Mouse (Mus musculus) kidney, postnatal 0 days (tissue): ENCODE measurements around the gene Abca1. TPM values are rescaled to one million over a fixed set of nuclear protein-coding genes. Genes with fewer than 3 reads are reported as not detected.

Experiments used
- ATAC-seq: fragments of 200-750 bp; cut with Nextera tagmentation; replicated peaks from 2 replicates; pipeline ENCODE4 v1.8.0; 2017; ENCODE audit warnings: low read depth, moderate number of reproducible peaks, moderate TSS enrichment, moderate library complexity; ENCODE audit not compliant: low FRiP score
- DNase-seq: peaks from one replicate; pipeline ENCODE4 v3.0.0-alpha.2; 2016; ENCODE audit warnings: low spot score
- H3K27ac ChIP-seq: fragments of 300-500 bp; sonication (generic); 2 replicates; pipeline ENCODE4 v1.5.1; 2014; ENCODE audit warnings: mild to moderate bottlenecking
- H3K27me3 ChIP-seq: fragments of 300-500 bp; sonication (generic); 2 replicates; pipeline ENCODE4 v1.6.1; 2014; ENCODE audit warnings: low read length, mixed read lengths; ENCODE audit not compliant: insufficient read depth
- H3K36me3 ChIP-seq: fragments of 300-500 bp; sonication (generic); 2 replicates; pipeline ENCODE4 v1.6.1; 2014; ENCODE audit warnings: low read length, mixed read lengths; ENCODE audit not compliant: insufficient read depth
- H3K4me1 ChIP-seq: fragments of 300-500 bp; sonication (generic); replicated peaks from 2 replicates; pipeline ENCODE4 v1.6.1; 2014; ENCODE audit warnings: antibody characterized with exemption, low read length, mixed read lengths; ENCODE audit not compliant: insufficient read depth
- H3K4me2 ChIP-seq: fragments of 300-500 bp; sonication (generic); 2 replicates; pipeline ENCODE4 v1.6.1; 2014; ENCODE audit warnings: mild to moderate bottlenecking, low read length, moderate library complexity, mixed read lengths
- H3K4me3 ChIP-seq: fragments of 300-500 bp; sonication (generic); replicated peaks from 2 replicates; pipeline ENCODE4 v1.5.1; 2014; ENCODE audit warnings: low read depth, low read length
- H3K9ac ChIP-seq: fragments of 300-500 bp; sonication (generic); 2 replicates; pipeline ENCODE4 v1.6.1; 2014; ENCODE audit warnings: low read depth, low read length
- H3K9me3 ChIP-seq: fragments of 300-500 bp; sonication (generic); replicated peaks from 2 replicates; pipeline ENCODE4 v1.6.1; 2016; ENCODE audit warnings: low read length, inconsistent platforms, mixed read lengths
- CTCF ChIP-seq: IDR thresholded peaks from 2 replicates; pipeline ENCODE4 v1.5.1; 2016; ENCODE audit warnings: antibody characterized with exemption, low read depth, mild to moderate bottlenecking, moderate library complexity
- WGBS: fragments of 180-500 bp; shearing (Covaris S2); extraction: QIAGEN DNeasy Blood & Tissue Kit; methylation state at CpG from one replicate; pipeline ENCODE4 v1.1.7; 2014; 5-methylcytosine and 5-hydroxymethylcytosine counted together
- polyA plus RNA-seq: library from polyadenylated mRNA; unstranded; fragments of >200 nt; fragmentation: Nextera tagmentation; extraction: Ambion mirVana; gene quantifications from 2 replicates; pipeline ENCODE4 v1.2.1, GENCODE M21; 2015

The Abca1 gene
- polyA plus RNA-seq, 1 experiment from 2014 or later = 4.7 TPM

DNA sequence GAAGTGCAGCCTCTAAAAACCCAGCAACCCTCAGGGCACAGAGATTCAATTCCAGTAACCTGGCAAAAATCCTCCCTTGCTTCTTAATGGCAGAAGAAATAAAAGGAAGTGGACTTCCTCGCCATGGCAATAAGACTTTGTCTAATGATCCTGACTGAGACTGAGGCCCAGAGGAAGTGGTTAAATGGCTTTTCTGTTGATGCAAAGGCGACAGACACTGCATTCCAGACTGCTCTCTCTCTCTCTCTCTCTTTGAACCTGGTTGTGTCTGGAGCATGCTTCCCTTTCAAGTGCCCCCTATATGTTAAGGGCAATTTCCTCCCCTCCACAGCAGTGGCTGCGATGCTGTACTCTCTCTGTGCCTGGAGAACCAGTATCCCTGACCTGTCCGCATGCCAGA, 70.7 kb downstream of the Abca1 start:
- TF ChIP-seq CTCF = no peak
- H3K27me3 ChIP-seq = no peaks in the 10 kb centered on the region

DNA sequence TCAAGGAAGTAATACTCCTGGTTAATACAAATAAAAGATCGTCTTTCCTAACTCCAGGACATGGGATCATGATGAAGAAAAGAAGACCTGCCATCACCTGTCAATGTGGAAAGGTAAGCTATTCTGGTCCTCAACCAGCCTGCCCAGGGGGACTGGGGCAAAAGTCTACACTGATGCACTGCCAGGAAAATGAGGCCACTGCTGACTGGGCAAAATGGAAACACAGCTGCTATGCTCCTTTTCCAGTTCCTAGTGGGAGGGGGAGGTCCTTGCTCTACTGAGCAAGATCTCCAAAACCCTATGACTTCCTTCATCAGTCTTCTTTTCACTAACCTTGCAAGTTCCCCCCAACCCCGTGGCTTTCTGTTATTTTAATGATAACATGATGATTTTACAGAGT, 73.1 kb downstream of the Abca1 start:
- no peak overlapping the region for H3K9ac ChIP-seq
- WGBS = 79% methylated on average over 2 of the region's 2 CpGs
- peaks cover 27% of the 10 kb centered on the region for H3K36me3 ChIP-seq
- no peak for ATAC-seq
- no peaks in the 10 kb centered on the region for H3K27me3 ChIP-seq
- no peak overlapping the region for H3K4me2 ChIP-seq
- no peak for DNase-seq
- H3K9me3 ChIP-seq = no peaks in the 10 kb centered on the region
- no peak for TF ChIP-seq CTCF
- no peak overlapping the region for H3K27ac ChIP-seq
- H3K4me3 ChIP-seq = no peak overlapping the region
- H3K4me1 ChIP-seq = no peaks in the 10 kb centered on the region

More for the DNA sequence above, 70.7 kb downstream of the Abca1 start:
- DNase-seq = no peak
- Histone ChIP-seq H3K9me3 (no peaks in the 10 kb centered on the region), H3K27ac (no peak overlapping the region), H3K4me3 (no peak overlapping the region), H3K9ac (no peak overlapping the region), H3K36me3 (peaks cover 20% of the 10 kb centered on the region), H3K4me2 (no peak overlapping the region), H3K4me1 (no peaks in the 10 kb centered on the region)
- ATAC-seq = no peak
- WGBS = 46% methylated on average over 4 of the region's 4 CpGs

DNA sequence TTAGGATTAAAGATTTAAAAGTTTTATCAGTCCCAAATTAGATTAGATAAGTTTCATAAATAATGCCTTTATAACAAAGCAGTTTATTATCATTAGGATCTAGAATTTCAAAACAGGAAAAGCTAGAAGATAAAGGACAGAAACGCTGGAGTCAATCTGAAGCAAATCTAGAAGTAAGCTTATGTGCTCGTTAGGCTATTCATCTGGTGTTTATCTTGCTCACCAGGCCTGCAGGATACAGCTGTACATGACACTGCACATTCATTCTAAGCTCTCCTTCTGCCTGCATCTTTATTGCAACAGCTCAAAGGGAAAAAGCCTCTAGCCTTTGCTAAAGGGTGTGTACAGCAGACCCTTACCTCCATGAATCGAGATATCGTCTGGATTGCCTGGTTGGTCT, 74.1 kb downstream of the Abca1 start:
- Histone ChIP-seq H3K27me3 (no peaks in the 10 kb centered on the region), H3K9ac (no peak overlapping the region), H3K27ac (no peak overlapping the region), H3K4me3 (no peak overlapping the region), H3K4me2 (no peak overlapping the region), H3K4me1 (no peaks in the 10 kb centered on the region), H3K36me3 (peaks cover 27% of the 10 kb centered on the region), H3K9me3 (no peaks in the 10 kb centered on the region)
- no peak for TF ChIP-seq CTCF
- 51% methylated on average over 4 of the region's 4 CpGs for WGBS
- DNase-seq (peak; percentile 17), ATAC-seq (no peak)

DNA sequence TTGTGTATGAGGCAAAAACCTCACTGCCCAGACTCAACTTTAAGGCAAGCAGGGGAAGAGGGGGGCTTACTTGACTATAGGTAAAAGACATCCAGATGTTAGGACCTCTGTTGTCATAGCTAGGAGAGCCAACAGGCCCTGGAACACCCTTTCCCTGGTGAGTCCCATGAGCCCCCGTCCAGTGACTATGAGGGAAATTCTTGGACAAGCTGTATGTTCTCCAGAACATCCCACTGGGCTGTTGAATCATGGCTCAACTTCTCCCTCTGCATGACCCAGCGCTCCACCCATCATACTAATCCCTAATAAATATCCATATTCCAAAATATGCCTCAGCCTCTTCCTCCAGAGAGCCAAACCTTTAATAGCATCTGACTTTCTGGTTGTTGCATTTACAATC, 76.6 kb downstream of the Abca1 start:
- TF ChIP-seq CTCF = no peak
- no peaks in the 10 kb centered on the region for H3K4me1 ChIP-seq
- H3K27me3 ChIP-seq = no peaks in the 10 kb centered on the region
- H3K4me3 ChIP-seq = no peak overlapping the region
- peaks cover 30% of the 10 kb centered on the region for H3K36me3 ChIP-seq
- no peak overlapping the region for H3K9ac ChIP-seq
- H3K4me2 ChIP-seq = no peak overlapping the region
- H3K9me3 ChIP-seq = no peaks in the 10 kb centered on the region
- WGBS = 75% methylated on average over 2 of the region's 2 CpGs
- H3K27ac ChIP-seq = no peak overlapping the region
- no peak for ATAC-seq
- DNase-seq = no peak

DNA sequence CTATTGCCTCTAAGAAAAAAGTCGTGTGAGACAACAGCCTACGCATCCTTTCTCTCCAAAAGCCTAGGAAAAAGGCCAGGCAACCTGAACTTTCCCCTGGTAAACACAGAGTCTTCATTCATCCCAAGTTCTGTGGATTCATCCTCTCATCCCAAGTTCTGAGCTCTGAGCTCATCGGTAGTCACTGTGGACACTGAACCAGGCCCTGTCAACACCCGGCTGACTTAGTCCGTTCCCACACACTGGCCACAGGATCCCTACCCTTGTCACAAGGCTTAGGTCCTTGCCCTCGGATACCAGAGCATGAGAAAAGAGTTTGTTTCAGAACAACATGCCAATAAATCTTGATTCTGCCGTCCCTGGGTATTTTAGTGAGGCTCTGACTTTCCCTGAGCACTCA, 77.2 kb downstream of the Abca1 start:
- no peak for TF ChIP-seq CTCF
- no peak for DNase-seq
- no peak overlapping the region for H3K9ac ChIP-seq
- H3K4me1 ChIP-seq = no peaks in the 10 kb centered on the region
- no peaks in the 10 kb centered on the region for H3K27me3 ChIP-seq
- no peak overlapping the region for H3K4me3 ChIP-seq
- no peak for ATAC-seq
- 74% methylated on average over 7 of the region's 7 CpGs for WGBS
- H3K36me3 ChIP-seq = peaks cover 36% of the 10 kb centered on the region
- no peak overlapping the region for H3K4me2 ChIP-seq
- no peaks in the 10 kb centered on the region for H3K9me3 ChIP-seq
- no peak overlapping the region for H3K27ac ChIP-seq

DNA sequence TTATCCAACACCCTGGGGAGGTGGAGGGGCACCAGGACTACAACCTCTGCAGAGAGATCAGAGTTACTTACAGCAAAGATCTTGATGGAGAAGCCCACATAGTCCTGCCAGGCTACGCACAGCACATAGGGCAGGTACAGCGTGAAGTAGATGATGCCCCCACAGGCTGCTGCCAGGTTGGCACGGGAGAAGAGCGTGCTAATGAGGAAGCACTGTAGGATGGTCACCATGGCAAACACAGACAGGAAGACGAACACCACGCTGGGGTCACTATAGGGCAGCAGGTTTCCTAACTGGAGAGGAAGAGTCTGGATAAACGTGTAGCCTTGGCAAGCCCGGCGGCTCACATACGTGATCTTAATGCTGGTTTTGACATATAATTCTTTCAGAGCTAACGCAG, 77.8 kb downstream of the Abca1 start:
- Histone ChIP-seq H3K27me3 (no peaks in the 10 kb centered on the region), H3K4me3 (no peak overlapping the region), H3K9ac (no peak overlapping the region), H3K4me1 (no peaks in the 10 kb centered on the region), H3K27ac (no peak overlapping the region), H3K9me3 (no peaks in the 10 kb centered on the region), H3K36me3 (peaks cover 39% of the 10 kb centered on the region), H3K4me2 (no peak overlapping the region)
- no peak for TF ChIP-seq CTCF
- no peak for DNase-seq
- ATAC-seq = no peak
- WGBS = 85% methylated on average over 11 of the region's 11 CpGs

DNA sequence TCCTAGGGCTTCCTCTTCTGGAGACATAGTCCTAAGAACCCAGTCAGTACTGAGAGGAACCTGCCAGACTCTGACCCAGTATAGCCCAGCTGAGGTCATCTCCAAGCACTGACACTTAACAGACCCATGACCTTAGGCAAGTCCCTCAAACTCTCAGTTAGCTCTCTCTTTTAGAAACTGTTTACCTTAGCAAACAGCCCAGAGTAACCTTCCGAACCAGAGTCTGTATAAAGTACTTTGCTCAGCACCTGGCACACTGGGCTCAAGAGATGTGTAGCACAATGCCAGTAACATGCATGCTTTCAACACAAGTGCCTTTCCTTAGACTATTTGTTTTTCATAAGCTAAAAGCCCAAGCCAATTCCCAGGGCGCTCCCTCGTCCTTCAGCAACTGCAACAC, 79.4 kb downstream of the Abca1 start:
- Histone ChIP-seq H3K27ac (no peak overlapping the region), H3K27me3 (no peaks in the 10 kb centered on the region), H3K36me3 (peaks cover 44% of the 10 kb centered on the region), H3K4me3 (no peak overlapping the region), H3K4me2 (no peak overlapping the region), H3K4me1 (no peaks in the 10 kb centered on the region), H3K9ac (no peak overlapping the region), H3K9me3 (no peaks in the 10 kb centered on the region)
- DNase-seq (no peak), ATAC-seq (no peak)
- 85% methylated on average over 3 of the region's 3 CpGs for WGBS
- TF ChIP-seq CTCF = no peak
